Mouse (Mus musculus): Measurements from ENCODE around the gene Gm6583. TPM values are rescaled to one million over a fixed set of nuclear protein-coding genes. Genes with fewer than 3 reads are reported as not detected.
"Not testable (repeated sequence)": the region's sequence is repeated elsewhere in the genome, so short reads cannot be mapped to it uniquely, and the experiment has no call there.

Gene Gm6583
- total RNA-seq, 2 experiments from 2014 or later = not detected

GRCm38 (mm10) chr5:112327854-112328253 is 28.0 kb downstream of the Gm6583 start:
- ATAC-seq (replicated peaks; ENCODE audit: low FRiP score, poor library complexity, severe bottlenecking) = no peak

DNA sequence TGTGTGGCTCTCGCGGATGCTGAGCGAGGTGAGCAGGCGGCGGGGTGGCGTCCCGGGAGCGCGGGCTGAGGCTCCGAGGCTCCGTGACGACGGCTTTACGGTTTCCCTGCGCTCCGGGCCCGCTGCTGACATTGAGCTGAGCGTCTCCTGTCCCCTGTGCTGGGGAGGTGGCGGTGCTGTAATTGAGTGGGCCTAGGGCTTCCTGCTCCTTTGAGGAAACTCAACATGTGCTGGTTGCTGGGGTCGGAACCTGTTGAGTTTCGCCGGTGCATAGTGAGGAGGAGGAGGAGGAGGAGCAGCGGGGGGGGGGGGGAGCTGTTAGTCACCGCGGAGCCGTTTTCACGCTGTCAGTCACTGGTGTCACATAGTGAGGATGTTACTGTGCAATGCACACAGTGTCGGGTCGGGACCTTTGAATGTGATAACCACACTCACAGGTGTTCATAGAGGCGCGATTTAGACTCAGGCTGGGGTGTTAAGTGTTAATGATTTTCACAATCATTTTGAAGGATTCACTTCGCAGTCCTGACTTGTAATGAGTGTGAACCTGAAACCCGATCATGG is 29.3 kb downstream of the Gm6583 start:
- peak; percentile 12 for ATAC-seq (replicated peaks; ENCODE audit: low FRiP score, poor library complexity, severe bottlenecking)

DNA sequence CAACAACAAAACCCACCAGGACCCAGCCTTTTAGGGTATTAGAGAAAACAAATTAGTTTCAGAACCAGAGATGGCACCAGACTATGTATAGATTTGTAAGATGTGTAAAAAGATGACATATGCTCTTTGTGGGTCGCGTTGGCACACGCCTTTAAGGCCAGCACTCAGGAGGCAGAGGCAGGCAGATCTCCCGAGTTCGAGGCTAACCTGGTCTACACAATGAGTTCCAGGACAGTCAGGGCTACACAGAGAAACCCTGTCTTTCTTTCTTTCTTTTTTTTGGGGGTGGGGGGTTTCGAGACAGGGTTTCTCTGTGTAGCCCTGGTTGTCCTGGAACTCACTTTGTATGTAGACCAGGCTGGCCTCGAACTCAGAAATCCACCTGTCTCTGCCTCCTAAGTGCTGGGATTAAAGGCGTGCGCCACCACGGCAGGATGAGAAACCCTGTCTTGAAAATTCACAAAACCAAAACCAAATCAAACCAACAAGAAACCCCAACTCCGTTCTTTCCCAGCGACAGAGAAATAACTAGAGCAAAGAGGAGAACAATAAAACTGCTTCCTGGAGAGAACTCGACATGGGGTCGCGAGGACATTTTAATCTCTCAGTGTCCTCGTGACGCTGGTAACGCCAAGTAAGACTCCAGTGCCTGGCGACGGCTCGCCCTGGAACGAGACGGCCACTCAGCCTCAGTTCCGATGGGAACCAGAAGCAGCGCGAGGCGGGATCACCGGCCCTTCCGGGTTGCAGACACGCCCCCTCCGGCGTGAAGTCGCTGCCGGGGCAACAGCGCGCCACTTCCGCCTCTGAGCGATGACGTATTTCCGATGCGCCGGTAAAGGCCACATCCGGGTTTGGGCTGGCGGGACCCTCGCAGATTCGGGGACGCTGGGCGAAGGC is 30.0 kb downstream of the Gm6583 start, which contains the start of gene Tfip11:
Gene Tfip11 (plus strand): TSS at position 813 of the 900 bp plus-strand sequence.
- peak; percentile 92 for ATAC-seq (replicated peaks; ENCODE audit: low FRiP score, poor library complexity, severe bottlenecking)

- peak; percentile 73 for ATAC-seq (replicated peaks; ENCODE audit: low FRiP score, poor library complexity, severe bottlenecking)
Observed at GRCm38 (mm10) chr5:112324637-112325545, 30.9 kb downstream of the Gm6583 start.

DNA sequence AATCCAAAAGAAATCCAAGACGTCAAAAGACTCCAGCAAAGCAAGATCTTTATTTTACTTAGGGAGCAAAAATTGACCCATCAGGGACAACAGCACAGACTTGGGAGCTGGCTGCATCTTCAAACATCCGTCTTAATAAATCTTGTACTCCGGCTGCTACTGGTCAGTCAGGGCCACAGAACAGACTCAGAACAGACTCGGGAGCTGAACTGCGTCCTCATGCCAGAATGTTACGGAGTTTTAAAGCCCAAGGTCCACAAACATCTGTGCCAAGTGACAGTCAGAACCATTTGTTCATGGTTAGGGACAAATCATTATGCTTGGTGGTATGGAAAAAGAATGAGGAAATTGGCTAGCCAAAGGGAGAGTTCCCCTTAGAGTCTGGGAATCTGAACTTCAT is 32.6 kb downstream of the Gm6583 start:
- ATAC-seq (replicated peaks; ENCODE audit: low FRiP score, poor library complexity, severe bottlenecking) = no peak

GRCm38 (mm10) chr5:112321376-112321775 is 34.5 kb downstream of the Gm6583 start:
- no peak for ATAC-seq (replicated peaks; ENCODE audit: low FRiP score, poor library complexity, severe bottlenecking)

DNA sequence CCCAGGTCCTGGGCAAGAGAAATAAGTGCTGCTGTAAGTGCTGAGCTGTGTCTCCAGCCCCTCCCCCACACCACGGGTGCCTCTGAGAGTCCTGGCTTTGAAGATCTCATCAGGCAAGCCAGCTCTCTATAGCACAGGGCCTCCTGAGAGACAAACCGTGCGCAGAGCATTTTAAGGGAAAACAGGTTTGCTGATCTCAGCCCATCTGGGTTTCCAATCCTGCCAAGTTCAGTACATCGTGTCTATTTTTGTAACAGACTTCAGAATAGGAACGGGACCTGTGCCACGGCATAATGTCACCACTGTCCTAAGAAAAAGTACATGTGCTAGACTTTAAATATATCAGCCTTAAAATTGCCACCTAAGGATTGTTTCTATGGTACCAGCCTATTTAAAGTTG is 34.9 kb downstream of the Gm6583 start:
- ATAC-seq (replicated peaks; ENCODE audit: low FRiP score, poor library complexity, severe bottlenecking) = no peak

DNA sequence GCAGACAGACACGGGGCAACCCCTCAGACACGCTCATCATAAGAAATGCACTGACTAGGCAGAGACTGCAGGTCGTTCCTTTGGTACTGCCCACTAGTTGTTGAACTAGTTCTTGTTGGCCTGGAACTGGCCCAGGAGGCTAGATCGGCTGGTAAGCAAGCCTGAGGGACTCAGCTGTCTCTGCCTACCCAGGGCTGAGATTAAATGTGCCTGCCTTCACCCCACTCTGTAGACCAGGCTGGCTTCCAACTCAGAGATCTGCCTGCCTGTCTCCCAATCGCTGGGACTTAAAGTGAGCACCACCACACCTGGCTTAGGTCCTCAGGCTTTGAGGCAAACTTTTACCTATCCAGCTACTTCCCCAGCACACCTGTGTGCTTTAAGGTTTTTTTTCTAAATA is 35.5 kb downstream of the Gm6583 start:
- ATAC-seq (replicated peaks; ENCODE audit: low FRiP score, poor library complexity, severe bottlenecking) = no peak

DNA sequence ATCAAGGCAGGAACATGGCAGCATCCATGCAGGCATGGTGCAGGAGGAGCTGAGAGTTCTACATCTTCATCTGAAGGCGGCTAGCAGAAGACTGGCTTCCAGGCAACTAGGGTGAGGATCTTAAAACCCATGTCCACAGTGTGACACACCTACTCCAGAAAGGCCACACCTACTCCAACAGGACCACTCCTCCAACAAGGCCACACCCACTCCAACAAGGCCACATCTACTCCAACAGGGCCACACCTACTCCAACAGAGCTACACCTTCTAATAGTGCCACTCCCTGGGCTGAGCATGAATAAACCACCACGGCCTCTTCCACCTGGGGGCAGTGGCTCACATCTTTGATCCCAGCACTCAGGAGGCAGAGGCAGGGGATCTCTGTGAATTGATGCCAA is 36.5 kb downstream of the Gm6583 start:
- ATAC-seq (replicated peaks; ENCODE audit: low FRiP score, poor library complexity, severe bottlenecking) = not testable (repeated sequence)

DNA sequence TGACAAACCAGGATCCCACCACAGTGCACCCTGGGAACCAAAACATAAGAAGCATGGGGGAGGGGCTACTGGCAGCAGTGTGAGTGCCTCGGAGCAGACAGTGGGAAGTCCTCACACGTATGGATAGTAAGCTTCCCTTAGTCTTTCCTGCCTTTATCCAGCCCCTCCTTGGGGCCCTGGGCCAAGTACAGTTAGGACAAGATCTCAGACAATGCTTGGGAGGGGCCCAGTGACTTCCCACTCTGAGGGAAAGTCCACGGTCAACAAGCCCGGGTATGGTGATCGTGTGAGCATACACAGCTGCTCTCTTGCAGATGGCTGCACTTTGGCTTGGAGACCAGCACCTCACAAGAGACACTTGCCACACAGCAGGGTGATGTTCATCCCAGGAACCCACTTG is 38.5 kb downstream of the Gm6583 start:
- ATAC-seq (replicated peaks; ENCODE audit: low FRiP score, poor library complexity, severe bottlenecking) = no peak

DNA sequence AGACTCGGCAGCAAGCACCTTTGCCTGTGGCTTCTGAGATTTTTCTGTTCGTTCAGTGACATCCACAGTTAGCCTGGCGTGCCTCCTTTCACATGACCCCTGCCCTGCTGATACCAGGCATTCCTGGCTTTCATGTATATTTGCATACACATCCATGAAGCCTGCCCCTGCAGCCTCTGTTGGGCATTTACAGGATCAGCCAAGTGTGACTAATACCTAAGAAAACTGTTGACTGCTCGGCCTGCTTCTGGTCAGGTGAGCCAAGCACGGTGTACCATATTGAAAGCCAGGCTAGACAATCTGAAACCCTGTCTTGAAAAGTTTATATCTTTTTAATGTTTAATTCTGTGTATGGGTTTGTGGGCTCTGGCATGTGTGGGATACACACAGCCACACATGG is 39.4 kb downstream of the Gm6583 start:
- no peak for ATAC-seq (replicated peaks; ENCODE audit: low FRiP score, poor library complexity, severe bottlenecking)

DNA sequence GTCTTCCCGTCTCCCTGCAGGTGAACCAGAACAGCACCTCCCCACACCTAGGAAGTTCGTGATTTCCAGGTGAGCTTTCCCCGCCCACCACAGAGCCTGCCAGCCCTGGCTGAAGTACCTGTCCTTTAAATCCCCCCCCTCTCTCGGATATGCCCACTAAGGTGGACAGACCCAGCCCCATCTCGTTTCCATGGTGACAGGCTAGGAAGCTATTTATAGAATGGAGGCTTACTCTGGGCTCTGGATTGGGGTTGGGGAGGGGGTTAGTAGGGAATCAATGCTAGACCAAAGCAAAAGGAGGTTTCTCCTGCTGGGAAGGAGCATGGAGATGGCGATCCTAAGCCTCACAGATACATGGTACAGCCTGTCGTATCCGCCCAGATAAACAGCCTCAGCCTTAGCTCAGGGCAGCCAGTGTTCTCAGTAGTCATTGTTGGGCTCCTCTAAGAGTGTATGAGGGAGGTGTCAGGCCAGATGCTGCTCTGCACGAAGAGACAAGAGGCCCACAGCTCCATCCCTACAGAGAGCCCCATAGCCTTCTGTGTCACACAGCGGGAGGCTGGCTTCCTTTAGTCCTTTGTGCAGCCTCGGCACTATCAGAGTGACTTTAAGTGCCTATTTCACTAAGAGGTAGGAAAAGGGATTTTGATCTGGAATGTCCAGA is 42.5 kb downstream of the Gm6583 start:
- no peak for ATAC-seq (replicated peaks; ENCODE audit: low FRiP score, poor library complexity, severe bottlenecking)

DNA sequence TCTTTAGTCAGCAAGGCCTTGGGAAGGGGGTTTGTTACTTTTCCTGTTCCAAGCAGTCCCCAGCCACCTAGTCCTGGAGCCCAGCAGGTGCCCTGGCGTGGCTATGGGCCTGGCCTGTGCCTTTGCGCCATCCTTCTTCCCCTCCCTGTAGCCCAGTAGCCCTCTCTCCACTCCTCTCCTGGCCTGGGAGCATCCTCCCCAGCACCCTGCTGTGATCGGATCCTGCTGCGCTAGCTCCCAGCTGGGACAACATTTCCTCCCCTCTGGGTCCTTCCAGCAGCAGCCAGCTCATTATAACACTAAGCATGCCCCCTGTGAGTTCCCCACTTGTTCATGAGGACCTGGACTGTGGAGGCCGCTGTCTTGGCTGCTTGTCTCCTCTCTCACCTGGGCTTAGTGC is 50.0 kb downstream of the Gm6583 start:
- ATAC-seq (replicated peaks; ENCODE audit: low FRiP score, poor library complexity, severe bottlenecking) = no peak

Other genes with a start within 250 kb of the Gm6583 start
- gene Cryba4, start 103.5 kb downstream of the Gm6583 start, total RNA-seq (2015; ENCODE audit: low replicate concordance) = not detected in 2 replicates
- gene Cryba4, start 103.5 kb downstream of the Gm6583 start, total RNA-seq (2017; ENCODE audit: low replicate concordance) = not detected in 2 replicates
- not detected in 2 replicates for gene Crybb1, start 100.2 kb downstream of the Gm6583 start, total RNA-seq (2015; ENCODE audit: low replicate concordance)
- not detected in 2 replicates for gene Crybb1, start 100.2 kb downstream of the Gm6583 start, total RNA-seq (2017; ENCODE audit: low replicate concordance)
- gene Tpst2, start 79.3 kb downstream of the Gm6583 start, total RNA-seq (2015; ENCODE audit: low replicate concordance) = 3.4 and 6.5 TPM in 2 replicates
- 5.8 and 19.2 TPM in 2 replicates for gene Tpst2, start 79.3 kb downstream of the Gm6583 start, total RNA-seq (2017; ENCODE audit: low replicate concordance)
- gene Tfip11, start 29.7 kb downstream of the Gm6583 start, total RNA-seq (2015; ENCODE audit: low replicate concordance) = 6.3 and 8.6 TPM in 2 replicates
- gene Tfip11, start 29.7 kb downstream of the Gm6583 start, total RNA-seq (2017; ENCODE audit: low replicate concordance) = 10.5 and 25.9 TPM in 2 replicates
- 15.1 and 20.1 TPM in 2 replicates for gene Srrd, start 13.0 kb downstream of the Gm6583 start, total RNA-seq (2015; ENCODE audit: low replicate concordance)
- gene Srrd, start 13.0 kb downstream of the Gm6583 start, total RNA-seq (2017; ENCODE audit: low replicate concordance) = 0.38 and 6.2 TPM in 2 replicates
- 8.0 and 14.1 TPM in 2 replicates for gene Hps4, start 12.9 kb downstream of the Gm6583 start, total RNA-seq (2015; ENCODE audit: low replicate concordance)
- 0.64 and 1.9 TPM in 2 replicates for gene Hps4, start 12.9 kb downstream of the Gm6583 start, total RNA-seq (2017; ENCODE audit: low replicate concordance)
- not detected in 2 replicates for gene Asphd2, start 38.8 kb upstream of the Gm6583 start, total RNA-seq (2015; ENCODE audit: low replicate concordance)
- not detected in 2 replicates for gene Asphd2, start 38.8 kb upstream of the Gm6583 start, total RNA-seq (2017; ENCODE audit: low replicate concordance)
- not detected in 2 replicates for gene Gm6588, start 93.4 kb upstream of the Gm6583 start, total RNA-seq (2015; ENCODE audit: low replicate concordance)
- gene Gm6588, start 93.4 kb upstream of the Gm6583 start, total RNA-seq (2017; ENCODE audit: low replicate concordance) = not detected in 2 replicates
- not detected in 2 replicates for gene Sez6l, start 221.2 kb upstream of the Gm6583 start, total RNA-seq (2015; ENCODE audit: low replicate concordance)
- not detected in 2 replicates for gene Sez6l, start 221.2 kb upstream of the Gm6583 start, total RNA-seq (2017; ENCODE audit: low replicate concordance)

Data from erythroid progenitor cell, adult 5-6 weeks (primary cell).